Mouse (Mus musculus): ENCODE measurements around the gene Agtpbp1.

GRCm38 (mm10) chr13:59557185-59557985 lies 27.6 kb downstream of the Agtpbp1 start:
- no peak for TF ChIP-seq CTCF (IDR thresholded peaks at IDR 0.05; ENCODE audit: extremely low read depth, insufficient read length, insufficient replicate concordance, low read depth, low read length)
- no peak; the same call in 1 of the 2 replicates for TF ChIP-seq POLR2A (IDR thresholded peaks at IDR 0.05; ENCODE audit: low read depth, low read length)
